Comparison of ENCODE assay signal across 8 mouse cellular contexts in the genomic region with DNA sequence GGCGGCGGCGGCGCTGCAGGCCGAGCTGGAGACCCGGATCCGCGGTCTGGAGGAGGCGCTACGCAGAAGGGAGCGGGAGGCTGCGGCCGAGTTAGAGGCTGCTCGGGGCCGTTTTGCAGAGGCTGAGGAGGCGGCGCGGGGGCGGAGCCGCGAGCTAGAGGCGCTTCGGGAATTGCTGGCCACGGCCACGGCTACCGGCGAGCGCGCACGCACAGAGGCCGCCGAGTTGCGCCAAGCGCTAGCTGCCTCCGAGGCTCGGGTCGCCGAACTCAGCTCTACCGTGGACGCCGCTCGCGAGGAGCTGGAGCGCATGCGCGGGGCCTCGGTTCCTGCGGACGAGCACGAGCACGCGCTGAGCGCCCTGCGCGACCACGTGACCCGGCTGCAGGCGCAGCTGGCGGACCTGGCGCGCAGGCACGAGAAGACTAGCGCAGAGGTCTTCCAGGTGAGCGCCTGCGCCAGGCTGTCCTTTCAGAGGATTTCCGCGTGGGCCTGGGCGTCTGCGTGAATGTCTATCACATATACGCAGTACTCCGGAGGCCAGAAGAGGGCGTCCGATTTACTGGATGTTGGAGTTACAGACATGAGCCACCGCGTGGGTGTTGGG. TPM values are rescaled to one million over a fixed set of nuclear protein-coding genes. Genes with fewer than 3 reads are reported as not detected.
A peak's percentile ranks its signal among the peaks of the same experiment; 100 is the strongest.
DNase-seq lines count a peak whose midpoint lies in the region; ATAC-seq lines count a peak whose summit lies in the region.

No protein-coding gene starts in this region.

- H3K27me3 ChIP-seq in forebrain, embryonic 11.5 days (ENCODE audit: control insufficient read depth, insufficient read depth, low read length): no peaks in the 10 kb centered on the region
- H3K27me3 ChIP-seq in heart, embryonic 16.5 days (ENCODE audit: control insufficient read depth, insufficient read depth, low read length): no peaks in the 10 kb centered on the region
- no peaks in the 10 kb centered on the region; the same call in 1 of the 2 replicates for H3K27me3 ChIP-seq in liver, embryonic 15.5 days
- no peaks in the 10 kb centered on the region for H3K27me3 ChIP-seq in neural tube, embryonic 12.5 days (replicated peaks)

- no peaks in the 10 kb centered on the region for H3K36me3 ChIP-seq in forebrain, embryonic 11.5 days (ENCODE audit: control insufficient read depth, insufficient read depth, low read length)
- no peaks in the 10 kb centered on the region for H3K36me3 ChIP-seq in heart, embryonic 16.5 days (ENCODE audit: control insufficient read depth, insufficient read depth)
- H3K36me3 ChIP-seq in liver, embryonic 15.5 days (replicated peaks): no peaks in the 10 kb centered on the region
- no peaks in the 10 kb centered on the region for H3K36me3 ChIP-seq in neural tube, embryonic 12.5 days

- peak; percentile 89 for ATAC-seq in forebrain, embryonic 11.5 days (replicated peaks; ENCODE audit: low FRiP score)
- ATAC-seq in heart, embryonic 16.5 days (replicated peaks; ENCODE audit: extremely low read depth, insufficient read depth, low FRiP score): peak; percentile 89
- ATAC-seq in liver, embryonic 15.5 days (ENCODE audit: insufficient read depth): peak; percentile 88
- ATAC-seq in neural tube, embryonic 12.5 days (ENCODE audit: low FRiP score, low read depth): peak; percentile 85

- H3K4me3 ChIP-seq in forebrain, embryonic 11.5 days (ENCODE audit: low read depth, low read length): peak overlapping the region; percentile 63
- peak overlapping the region; percentile 87 for H3K4me3 ChIP-seq in heart, embryonic 16.5 days (ENCODE audit: low read length)
- H3K4me3 ChIP-seq in liver, embryonic 15.5 days (replicated peaks): peak overlapping the region; percentile 78
- peak overlapping the region; percentile 62 for H3K4me3 ChIP-seq in neural tube, embryonic 12.5 days

- peaks cover 8% of the 10 kb centered on the region for H3K4me1 ChIP-seq in forebrain, embryonic 11.5 days (replicated peaks; ENCODE audit: control insufficient read depth, insufficient read depth, low read length)
- peaks cover 23% of the 10 kb centered on the region for H3K4me1 ChIP-seq in heart, embryonic 16.5 days (ENCODE audit: control insufficient read depth, insufficient read depth, low read length)
- peaks cover 32% of the 10 kb centered on the region for H3K4me1 ChIP-seq in liver, embryonic 15.5 days (replicated peaks)
- peaks cover 20% of the 10 kb centered on the region for H3K4me1 ChIP-seq in neural tube, embryonic 12.5 days

- WGBS in forebrain, embryonic 11.5 days: under 1% methylated on average over 75 of the region's 75 CpGs
- under 1% methylated on average over 75 of the region's 75 CpGs for WGBS in heart, embryonic 16.5 days
- WGBS in liver, embryonic 15.5 days (ENCODE audit: insufficient replicate concordance): 1% methylated on average over 74 of the region's 75 CpGs
- WGBS in neural tube, embryonic 12.5 days: under 1% methylated on average over 75 of the region's 75 CpGs

- DNase-seq in CD8-positive naive resting alpha-beta T cell, adult 2 months (ENCODE audit: low read depth in 2 of 2, low spot score in 2 of 2): peak; percentile 90 to 92
- peak; percentile 84 for DNase-seq in c-Kit-positive CD71-negative TER-119-negative erythroid progenitor cells, embryonic 14.5 days (ENCODE audit: low read depth)
- DNase-seq in forebrain, embryonic 11.5 days (ENCODE audit: low spot score): peak; percentile 97
- peak; percentile 97 to 98 for DNase-seq in kidney, postnatal 36 days
- peak; percentile 94 for DNase-seq in telencephalon, adult 2 months (ENCODE audit: low read depth, low spot score)

- peak overlapping the region; percentile 91 for H3K27ac ChIP-seq in forebrain, embryonic 11.5 days (ENCODE audit: low read depth, low read length)
- H3K27ac ChIP-seq in heart, embryonic 16.5 days (ENCODE audit: low read length): peak overlapping the region; percentile 99
- peak overlapping the region; percentile 90 for H3K27ac ChIP-seq in liver, embryonic 15.5 days (replicated peaks)
- H3K27ac ChIP-seq in neural tube, embryonic 12.5 days: peak overlapping the region; percentile 90

- peak overlapping the region; percentile 96 for H3K4me2 ChIP-seq in forebrain, embryonic 11.5 days (ENCODE audit: low read depth, low read length, severe bottlenecking)
- peak overlapping the region; percentile 84 for H3K4me2 ChIP-seq in heart, embryonic 16.5 days (ENCODE audit: low read depth, low read length)
- peak overlapping the region; percentile 99 for H3K4me2 ChIP-seq in liver, embryonic 15.5 days
- H3K4me2 ChIP-seq in neural tube, embryonic 12.5 days (replicated peaks): peak overlapping the region; percentile 91

- no peaks in the 10 kb centered on the region for H3K9me3 ChIP-seq in forebrain, embryonic 11.5 days (ENCODE audit: control insufficient read depth, low read length)
- no peaks in the 10 kb centered on the region for H3K9me3 ChIP-seq in heart, embryonic 16.5 days (replicated peaks; ENCODE audit: control insufficient read depth, low read length)
- no peaks in the 10 kb centered on the region for H3K9me3 ChIP-seq in liver, embryonic 15.5 days (replicated peaks)
- H3K9me3 ChIP-seq in neural tube, embryonic 12.5 days: no peaks in the 10 kb centered on the region

- peak overlapping the region; percentile 94 for H3K9ac ChIP-seq in forebrain, embryonic 11.5 days (ENCODE audit: low read length)
- peak overlapping the region; percentile 99 for H3K9ac ChIP-seq in heart, embryonic 16.5 days (ENCODE audit: low read length)
- H3K9ac ChIP-seq in liver, embryonic 15.5 days: peak overlapping the region; percentile 86
- peak overlapping the region; percentile 93 for H3K9ac ChIP-seq in neural tube, embryonic 12.5 days

RNA-seq across cellular contexts. Expression of a gene that starts 5.3 kb away (rescaled TPM):
- 5.0 and 5.2 TPM in 2 replicates for polyA plus RNA-seq in forebrain, embryonic 11.5 days (2014; fragmentation: Nextera tagmentation; extraction: Ambion mirVana)
- polyA plus RNA-seq in heart, embryonic 16.5 days (2015; fragmentation: Nextera tagmentation; extraction: Ambion mirVana): 3.2 and 4.0 TPM in 2 replicates
- polyA plus RNA-seq in liver, embryonic 15.5 days (2015; fragmentation: Nextera tagmentation; extraction: Ambion mirVana): 1.7 TPM in 2 replicates
- polyA plus RNA-seq in neural tube, embryonic 12.5 days (2016; fragmentation: Nextera tagmentation; extraction: Ambion mirVana): 6.1 and 6.2 TPM in 2 replicates

RNA-seq across cellular contexts. Expression of a gene that starts 15.2 kb away (rescaled TPM):
- 3.9 and 4.1 TPM in 2 replicates for polyA plus RNA-seq in forebrain, embryonic 11.5 days (2014; fragmentation: Nextera tagmentation; extraction: Ambion mirVana)
- polyA plus RNA-seq in heart, embryonic 16.5 days (2015; fragmentation: Nextera tagmentation; extraction: Ambion mirVana): 14.6 and 14.8 TPM in 2 replicates
- polyA plus RNA-seq in liver, embryonic 15.5 days (2015; fragmentation: Nextera tagmentation; extraction: Ambion mirVana): 1.8 and 2.3 TPM in 2 replicates
- 8.8 and 9.0 TPM in 2 replicates for polyA plus RNA-seq in neural tube, embryonic 12.5 days (2016; fragmentation: Nextera tagmentation; extraction: Ambion mirVana)

RNA-seq across cellular contexts. Expression of a gene that starts 16.0 kb away (rescaled TPM):
- 45.0 and 45.5 TPM in 2 replicates for polyA plus RNA-seq in forebrain, embryonic 11.5 days (2014; fragmentation: Nextera tagmentation; extraction: Ambion mirVana)
- polyA plus RNA-seq in heart, embryonic 16.5 days (2015; fragmentation: Nextera tagmentation; extraction: Ambion mirVana): 22.9 and 26.0 TPM in 2 replicates
- 7.7 and 9.1 TPM in 2 replicates for polyA plus RNA-seq in liver, embryonic 15.5 days (2015; fragmentation: Nextera tagmentation; extraction: Ambion mirVana)
- 53.3 and 56.6 TPM in 2 replicates for polyA plus RNA-seq in neural tube, embryonic 12.5 days (2016; fragmentation: Nextera tagmentation; extraction: Ambion mirVana)

RNA-seq across cellular contexts. Expression of a gene that starts 37.5 kb away (rescaled TPM):
- polyA plus RNA-seq in forebrain, embryonic 11.5 days (2014; fragmentation: Nextera tagmentation; extraction: Ambion mirVana): 1.6 and 2.1 TPM in 2 replicates
- polyA plus RNA-seq in heart, embryonic 16.5 days (2015; fragmentation: Nextera tagmentation; extraction: Ambion mirVana): 1.2 TPM in 2 replicates
- 0.23 and 0.24 TPM in 2 replicates for polyA plus RNA-seq in liver, embryonic 15.5 days (2015; fragmentation: Nextera tagmentation; extraction: Ambion mirVana)
- 1.4 and 2.3 TPM in 2 replicates for polyA plus RNA-seq in neural tube, embryonic 12.5 days (2016; fragmentation: Nextera tagmentation; extraction: Ambion mirVana)

RNA-seq across cellular contexts. Expression of a gene that starts 42.7 kb away (rescaled TPM):
- 3.9 and 7.7 TPM in 2 replicates for polyA plus RNA-seq in forebrain, embryonic 11.5 days (2014; fragmentation: Nextera tagmentation; extraction: Ambion mirVana)
- polyA plus RNA-seq in heart, embryonic 16.5 days (2015; fragmentation: Nextera tagmentation; extraction: Ambion mirVana): 29.6 and 31.0 TPM in 2 replicates
- 3.5 TPM in 2 replicates for polyA plus RNA-seq in liver, embryonic 15.5 days (2015; fragmentation: Nextera tagmentation; extraction: Ambion mirVana)
- polyA plus RNA-seq in neural tube, embryonic 12.5 days (2016; fragmentation: Nextera tagmentation; extraction: Ambion mirVana): 6.4 and 7.3 TPM in 2 replicates

Comparison
In these comparisons a context has a peak if more than half of its experiments do, and no peak if none do; other contexts are left out.
1. Peak in every context shown above with its lines: DNase-seq, ATAC-seq, H3K4me3 ChIP-seq and H3K27ac ChIP-seq.